34 mouse cellular contexts compared by ENCODE assay signal in genomic region chr3:109088460-109088859, GRCm38 (mm10). TPM values are rescaled to one million over a fixed set of nuclear protein-coding genes. Genes with fewer than 3 reads are reported as not detected.
A peak's percentile ranks its signal among the peaks of the same experiment; 100 is the strongest.
DNase-seq lines count a peak whose midpoint lies in the region; ATAC-seq and TF ChIP-seq lines count a peak whose summit lies in the region.
"Had no signal": no experiment of that assay in that cellular context is flagged by ENCODE, and none has a peak within 500 bp of the region (broad histone marks: within the 10 kb centered on the region; RNA-seq: fewer than 3 reads in every experiment).

No protein-coding gene starts in this region.

- WGBS in midbrain, embryonic 15.5 days, result 2% methylated on average over 2 of the region's 2 CpGs
- 2% methylated on average over 2 of the region's 2 CpGs for WGBS in midbrain, embryonic 14.5 days
- WGBS in forebrain, embryonic 11.5 days, result 7% methylated on average over 2 of the region's 2 CpGs

- intact Hi-C loops in heart, postnatal 14 days (cut with DNase I), result no loop called here

- H3K9ac ChIP-seq in midbrain, embryonic 15.5 days, result no peak overlapping the region
- H3K9ac ChIP-seq in midbrain, embryonic 14.5 days (replicated peaks; ENCODE audit: low read length), result no peak overlapping the region
- no peak overlapping the region for H3K9ac ChIP-seq in forebrain, embryonic 11.5 days (ENCODE audit: low read length)
- H3K9ac ChIP-seq: embryonic facial prominence, embryonic 13.5 days; forebrain, embryonic 15.5 days; heart, embryonic 12.5 days; heart, embryonic 15.5 days; hindbrain, embryonic 14.5 days had no signal

- H3K4me1 ChIP-seq in midbrain, embryonic 15.5 days, result no peaks in the 10 kb centered on the region
- H3K4me1 ChIP-seq in midbrain, embryonic 14.5 days (ENCODE audit: control insufficient read depth, insufficient read depth, low read length), result no peaks in the 10 kb centered on the region
- H3K4me1 ChIP-seq in forebrain, embryonic 11.5 days (replicated peaks; ENCODE audit: control insufficient read depth, insufficient read depth, low read length), result no peaks in the 10 kb centered on the region
- H3K4me1 ChIP-seq: embryonic facial prominence, embryonic 13.5 days; forebrain, embryonic 15.5 days; heart, embryonic 12.5 days; heart, embryonic 15.5 days had no signal

- H3K4me3 ChIP-seq in midbrain, embryonic 15.5 days, result no peak overlapping the region
- no peak overlapping the region for H3K4me3 ChIP-seq in midbrain, embryonic 14.5 days (replicated peaks; ENCODE audit: low read depth, low read length)
- no peak overlapping the region for H3K4me3 ChIP-seq in forebrain, embryonic 11.5 days (ENCODE audit: low read depth, low read length)
- H3K4me3 ChIP-seq: embryonic facial prominence, embryonic 13.5 days; forebrain, embryonic 10.5 days; forebrain, embryonic 15.5 days; heart, embryonic 12.5 days; heart, embryonic 15.5 days had no signal

- no peak overlapping the region for H3K27ac ChIP-seq in midbrain, embryonic 15.5 days
- no peak overlapping the region for H3K27ac ChIP-seq in midbrain, embryonic 14.5 days (replicated peaks; ENCODE audit: low read depth, low read length)
- no peak overlapping the region for H3K27ac ChIP-seq in forebrain, embryonic 11.5 days (ENCODE audit: low read depth, low read length)
- H3K27ac ChIP-seq: embryonic facial prominence, embryonic 13.5 days; forebrain, embryonic 10.5 days; forebrain, embryonic 15.5 days; heart, embryonic 15.5 days; hindbrain, embryonic 14.5 days; hindbrain, postnatal 0 days had no signal

- no peak for TF ChIP-seq POLR2A in brain, embryonic 14.5 days (IDR thresholded peaks at IDR 0.05; ENCODE audit: borderline replicate concordance, extremely low read depth, insufficient read depth, insufficient read length, poor library complexity, severe bottlenecking)

- no peaks in the 10 kb centered on the region for H3K27me3 ChIP-seq in midbrain, embryonic 15.5 days (replicated peaks)
- H3K27me3 ChIP-seq in midbrain, embryonic 14.5 days (ENCODE audit: control insufficient read depth, insufficient read depth, low read length), result no peaks in the 10 kb centered on the region
- H3K27me3 ChIP-seq in forebrain, embryonic 11.5 days (ENCODE audit: control insufficient read depth, insufficient read depth, low read length), result no peaks in the 10 kb centered on the region
- H3K27me3 ChIP-seq: CH12.LX; embryonic facial prominence, embryonic 13.5 days; forebrain, embryonic 15.5 days; heart, embryonic 12.5 days; heart, embryonic 15.5 days had no signal

- no peak for TF ChIP-seq CTCF in brain, embryonic 14.5 days (IDR thresholded peaks at IDR 0.05; ENCODE audit: borderline replicate concordance, extremely low read depth, insufficient read depth, insufficient read length)

- H3K36me3 ChIP-seq in midbrain, embryonic 15.5 days (replicated peaks), result no peaks in the 10 kb centered on the region
- H3K36me3 ChIP-seq in midbrain, embryonic 14.5 days (ENCODE audit: control insufficient read depth, insufficient read depth, low read length), result no peaks in the 10 kb centered on the region
- H3K36me3 ChIP-seq in forebrain, embryonic 11.5 days (ENCODE audit: control insufficient read depth, insufficient read depth, low read length), result no peaks in the 10 kb centered on the region
- H3K36me3 ChIP-seq: embryonic facial prominence, embryonic 13.5 days; forebrain, embryonic 10.5 days; forebrain, embryonic 15.5 days; heart, embryonic 12.5 days; heart, embryonic 15.5 days had no signal

- no peak overlapping the region for H3K4me2 ChIP-seq in midbrain, embryonic 15.5 days
- no peak overlapping the region for H3K4me2 ChIP-seq in midbrain, embryonic 14.5 days (ENCODE audit: low read length)
- no peak overlapping the region for H3K4me2 ChIP-seq in forebrain, embryonic 11.5 days (ENCODE audit: low read depth, low read length, severe bottlenecking)
- H3K4me2 ChIP-seq: embryonic facial prominence, embryonic 13.5 days; forebrain, embryonic 15.5 days; heart, embryonic 12.5 days; heart, embryonic 15.5 days; hindbrain, embryonic 14.5 days had no signal

- H3K9me3 ChIP-seq in midbrain, embryonic 15.5 days, result no peaks in the 10 kb centered on the region
- no peaks in the 10 kb centered on the region for H3K9me3 ChIP-seq in midbrain, embryonic 14.5 days (ENCODE audit: control insufficient read depth, low read length)
- H3K9me3 ChIP-seq in forebrain, embryonic 11.5 days (ENCODE audit: control insufficient read depth, low read length), result no peaks in the 10 kb centered on the region
- H3K9me3 ChIP-seq: embryonic facial prominence, embryonic 13.5 days; forebrain, embryonic 10.5 days; forebrain, embryonic 15.5 days; heart, embryonic 12.5 days; heart, embryonic 15.5 days had no signal

- ATAC-seq in midbrain, embryonic 15.5 days (replicated peaks), result 0 out of 2 replicates have a peak, but pooled peaks have one; percentile 24
- no peak for ATAC-seq in midbrain, embryonic 14.5 days (ENCODE audit: low FRiP score, low TSS enrichment)
- no peak for ATAC-seq in forebrain, embryonic 11.5 days (replicated peaks; ENCODE audit: low FRiP score)
- ATAC-seq: activated CD4-positive, CD25-positive, alpha-beta regulatory T cell, adult 4 months; forebrain, embryonic 15.5 days; hindbrain, postnatal 0 days; inflammation-experienced regulatory T-cells, adult 6 months had no signal

- DNase-seq in midbrain, embryonic 14.5 days, result no peak
- peak; percentile 5 for DNase-seq in thymus, postnatal 25 days
- no peak for DNase-seq in thymus, postnatal 10 days (ENCODE audit: low spot score in 2 of 2)
- peak; percentile 28 for DNase-seq in WW6 (ENCODE audit: low read depth, low spot score)
- peak; percentile 31 for DNase-seq in brain, embryonic 14.5 days (ENCODE audit: low read depth)
- DNase-seq in heart, postnatal 14 days, result no peak
- no peak for DNase-seq in forebrain, embryonic 11.5 days (ENCODE audit: low spot score)
- DNase-seq: adrenal gland, adult 8-10 months; adrenal gland, postnatal 25 days; B cell, adult 2 months; cerebellum, adult 11 months; cerebellum, adult 2 months; cerebellum, adult 9-11 months; cerebellum, postnatal 25 days; gastrocnemius, postnatal 25 days; heart, adult 18-20 months; heart, postnatal 10 days; heart, postnatal 4 days had no signal

RNA-seq across cellular contexts. Expression of gene Slc25a54, which starts 8.2 kb away (rescaled TPM):
- not detected in 2 replicates for polyA plus RNA-seq in midbrain, embryonic 15.5 days (2015; fragmentation: Nextera tagmentation; extraction: Ambion mirVana)
- polyA plus RNA-seq in midbrain, embryonic 14.5 days (2014; fragmentation: Nextera tagmentation; extraction: Ambion mirVana), result not detected in 2 replicates
- polyA plus RNA-seq in brain, embryonic 14.5 days (2012; rRNA removed), result not detected in 2 replicates
- not detected for total RNA-seq in heart, postnatal 14 days (2021)
- polyA plus RNA-seq in forebrain, embryonic 11.5 days (2014; fragmentation: Nextera tagmentation; extraction: Ambion mirVana), result not detected in 2 replicates
- total RNA-seq: adrenal gland, adult 8-10 months; adrenal gland, postnatal 25 days; CH12.LX; common myeloid progenitor, adult 5-6 weeks; gastrocnemius, adult 8-10 months; gastrocnemius, postnatal 25 days; heart, adult 18-20 months; heart, postnatal 10 days; heart, postnatal 4 days; hindbrain, postnatal 0 days had no signal
- polyA plus RNA-seq: activated CD4-positive, CD25-positive, alpha-beta regulatory T cell, adult 4 months; cerebellum, adult 2 months; embryonic facial prominence, embryonic 13.5 days; forebrain, embryonic 10.5 days; forebrain, embryonic 15.5 days; gonadal fat pad, adult 2 months; heart, embryonic 12.5 days; heart, embryonic 15.5 days; hindbrain, embryonic 11.5 days; hindbrain, embryonic 14.5 days; hindbrain, postnatal 0 days; inflammation-experienced regulatory T-cells, adult 6 months; intestine, embryonic 16.5 days had no signal

RNA-seq across cellular contexts. Expression of gene Slc25a24, which starts 34.5 kb away (rescaled TPM):
- polyA plus RNA-seq in midbrain, embryonic 15.5 days (2015; fragmentation: Nextera tagmentation; extraction: Ambion mirVana), result 4.5 and 5.6 TPM in 2 replicates
- 3.0 and 7.5 TPM in 2 replicates for polyA plus RNA-seq in midbrain, embryonic 14.5 days (2014; fragmentation: Nextera tagmentation; extraction: Ambion mirVana)
- polyA plus RNA-seq in brain, embryonic 14.5 days (2012; rRNA removed), result 6.0 and 6.9 TPM in 2 replicates
- total RNA-seq in heart, postnatal 14 days (2021), result 1 to 10 TPM; 7.7 to 9.3 TPM
- 25.2 and 25.3 TPM in 2 replicates for polyA plus RNA-seq in forebrain, embryonic 11.5 days (2014; fragmentation: Nextera tagmentation; extraction: Ambion mirVana)

Comparison
In these comparisons a context has a peak if more than half of its experiments do, and no peak if none do; other contexts are left out.
1. DNase-seq: peak in thymus, postnatal 25 days (single experiment), WW6 (single experiment) and brain, embryonic 14.5 days (single experiment); none in midbrain, embryonic 14.5 days (single experiment), thymus, postnatal 10 days (0 of 2), heart, postnatal 14 days (0 of 2) and forebrain, embryonic 11.5 days (single experiment).